Mouse (Mus musculus): ENCODE measurements around the gene Fmo5.

DNA sequence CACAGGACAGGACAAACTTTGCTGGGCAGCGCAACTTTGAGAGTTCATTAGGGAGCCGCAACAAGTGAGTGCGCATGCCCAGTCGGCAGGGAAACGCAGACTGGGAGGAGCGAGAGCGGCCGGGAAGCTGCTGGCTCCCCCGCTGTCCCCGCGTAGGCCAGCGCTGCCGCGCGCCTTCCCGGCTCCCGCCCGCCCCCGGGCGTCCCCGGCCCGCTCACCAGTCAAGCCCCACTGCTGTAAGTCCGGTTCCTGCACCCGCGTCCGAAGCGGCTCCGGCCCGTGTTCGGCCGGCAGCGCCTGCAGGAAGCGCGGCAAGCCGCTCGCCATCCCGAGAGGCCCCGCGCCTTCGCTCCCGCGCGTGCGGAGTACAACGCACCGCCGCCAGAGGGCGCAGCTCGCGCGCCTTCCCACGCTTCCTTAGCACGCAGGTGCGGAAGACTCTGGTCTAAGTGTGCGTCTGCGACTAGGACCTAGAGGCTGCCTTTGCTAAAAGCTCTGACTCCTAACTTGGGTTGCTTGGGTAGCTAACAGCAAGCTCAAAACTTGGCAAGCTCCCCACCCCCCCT is 18.7 kb upstream of the Fmo5 start, which contains the start of gene Chd1l:
- TF ChIP-seq CTCF (IDR thresholded peaks at IDR 0.05; ENCODE audit: low read depth, low read length) (peak; percentile 86), POLR2A (IDR thresholded peaks at IDR 0.05; ENCODE audit: insufficient read depth, low read length) (peak; percentile 44), EP300 (IDR thresholded peaks at IDR 0.05; ENCODE audit: insufficient read depth, low read depth, low read length) (no peak)
